Comparison of ENCODE assay signal across 8 mouse cellular contexts in genomic region chr4:109978068-109978857, GRCm38 (mm10). TPM values are rescaled to one million over a fixed set of nuclear protein-coding genes. Genes with fewer than 3 reads are reported as not detected.
DNase-seq lines count a peak whose midpoint lies in the region; ATAC-seq and TF ChIP-seq lines count a peak whose summit lies in the region.

No protein-coding gene starts in this region.

- H3K9ac ChIP-seq in midbrain, embryonic 13.5 days (replicated peaks) = peak overlapping the region; percentile 68

- no peak; the same call in 1 of the 2 replicates for ATAC-seq in midbrain, embryonic 13.5 days

- no peak for DNase-seq in gastrocnemius, adult 2 months
- DNase-seq in gastrocnemius, postnatal 36 days = no peak
- peak; percentile 48 for DNase-seq in ZHBTc4 (ENCODE audit: low read depth, low spot score)
- peak; percentile 12 for DNase-seq in heart, postnatal 4 days
- no peak for DNase-seq in right cerebral cortex, adult 2 months (ENCODE audit: low spot score in 2 of 2)
- DNase-seq in T-cell, adult 2 months (ENCODE audit: low spot score) = no peak
- DNase-seq in thymus, postnatal 10 days (ENCODE audit: low spot score in 2 of 2) = no peak

- H3K27me3 ChIP-seq in midbrain, embryonic 13.5 days = peaks cover 99% of the 10 kb centered on the region

- TF ChIP-seq CTCF in gastrocnemius, adult 2 months (IDR thresholded peaks at IDR 0.05) = no peak

- intact Hi-C loops in gastrocnemius, adult 2 months (cut with DNase I) = no loop called here
- intact Hi-C loops in gastrocnemius, postnatal 36 days (cut with DNase I) = no loop called here

- H3K9me3 ChIP-seq in midbrain, embryonic 13.5 days = no peaks in the 10 kb centered on the region

- WGBS in midbrain, embryonic 13.5 days = 0% methylated on average over 56 of the region's 56 CpGs

- peaks cover 49% of the 10 kb centered on the region for H3K4me1 ChIP-seq in midbrain, embryonic 13.5 days (replicated peaks)

- peak overlapping the region; percentile 61 for H3K4me2 ChIP-seq in midbrain, embryonic 13.5 days (replicated peaks)

- no peak overlapping the region for H3K27ac ChIP-seq in gastrocnemius, adult 2 months
- peak overlapping the region; percentile 68 for H3K27ac ChIP-seq in midbrain, embryonic 13.5 days

- H3K36me3 ChIP-seq in midbrain, embryonic 13.5 days = no peaks in the 10 kb centered on the region

- H3K4me3 ChIP-seq in gastrocnemius, adult 2 months = peak overlapping the region; percentile 56
- H3K4me3 ChIP-seq in midbrain, embryonic 13.5 days (replicated peaks) = peak overlapping the region; percentile 45

RNA-seq across cellular contexts. Expression of gene Dmrta2, which starts 0.4 kb away (rescaled TPM):
- under 1 TPM in 1 of 2 experiments, not detected in 1; 0.08 TPM for total RNA-seq in gastrocnemius, adult 2 months (2021)
- total RNA-seq in gastrocnemius, postnatal 36 days (2021) = not detected
- total RNA-seq in heart, postnatal 4 days (2021) = under 1 TPM; 0.41 to 0.55 TPM
- polyA plus RNA-seq in midbrain, embryonic 13.5 days (2015; fragmentation: Nextera tagmentation; extraction: Ambion mirVana) = 1.2 and 2.0 TPM in 2 replicates

Comparison
In these comparisons a context has a peak if more than half of its experiments do, and no peak if none do; other contexts are left out.
1. DNase-seq: peak in ZHBTc4 (single experiment) and heart, postnatal 4 days (single experiment); none in gastrocnemius, adult 2 months (single experiment), gastrocnemius, postnatal 36 days (0 of 2), right cerebral cortex, adult 2 months (0 of 2), T-cell, adult 2 months (single experiment) and thymus, postnatal 10 days (0 of 2).